Mouse (Mus musculus): ENCODE measurements around the gene Gm49486.

DNA sequence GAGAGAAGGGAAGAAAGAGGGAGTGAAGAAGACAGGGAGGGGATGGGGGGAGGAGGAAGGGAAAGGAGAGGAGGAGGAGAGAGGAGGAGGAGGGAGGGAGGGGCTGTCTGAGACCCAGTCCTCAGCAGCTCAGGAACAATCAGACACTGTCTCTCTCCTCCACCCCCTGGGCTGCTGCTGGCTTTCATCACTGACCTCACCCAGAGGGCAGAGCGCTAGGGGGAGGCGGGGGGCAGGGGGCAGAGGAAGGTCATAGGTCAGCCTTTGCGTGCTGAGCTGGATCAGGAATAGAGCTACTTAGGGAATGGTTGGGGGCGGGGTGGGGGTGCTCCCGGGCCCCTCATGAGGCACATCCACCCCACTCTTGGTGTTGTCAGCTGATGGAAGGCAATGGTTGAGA is 5.5 kb upstream of the Gm49486 start:
- TF ChIP-seq GATA1 (IDR thresholded peaks at IDR 0.05; ENCODE audit: borderline replicate concordance, low read length): no peak
- TF ChIP-seq CTCF (IDR thresholded peaks at IDR 0.05; ENCODE audit: low read depth, low read length): no peak
- TF ChIP-seq GATA2 (IDR thresholded peaks at IDR 0.05; ENCODE audit: borderline replicate concordance, low read depth, low read length): no peak
- TF ChIP-seq TAL1 (conservative IDR thresholded peaks at IDR 0.05; ENCODE audit: low read depth, low read length): no peak
- no peak for TF ChIP-seq POLR2AphosphoS5 (IDR thresholded peaks at IDR 0.05; ENCODE audit: insufficient replicate concordance, low read depth, low read length)

All from G1E (cell line).